Mouse (Mus musculus): ENCODE data around the gene Epha6. TPM values are rescaled to one million over a fixed set of nuclear protein-coding genes. Genes with fewer than 3 reads are reported as not detected.
A peak's percentile ranks its signal among the peaks of the same experiment; 100 is the strongest.

Gene Epha6
- polyA plus RNA-seq, 1 experiment from 2014 or later = not detected

DNA sequence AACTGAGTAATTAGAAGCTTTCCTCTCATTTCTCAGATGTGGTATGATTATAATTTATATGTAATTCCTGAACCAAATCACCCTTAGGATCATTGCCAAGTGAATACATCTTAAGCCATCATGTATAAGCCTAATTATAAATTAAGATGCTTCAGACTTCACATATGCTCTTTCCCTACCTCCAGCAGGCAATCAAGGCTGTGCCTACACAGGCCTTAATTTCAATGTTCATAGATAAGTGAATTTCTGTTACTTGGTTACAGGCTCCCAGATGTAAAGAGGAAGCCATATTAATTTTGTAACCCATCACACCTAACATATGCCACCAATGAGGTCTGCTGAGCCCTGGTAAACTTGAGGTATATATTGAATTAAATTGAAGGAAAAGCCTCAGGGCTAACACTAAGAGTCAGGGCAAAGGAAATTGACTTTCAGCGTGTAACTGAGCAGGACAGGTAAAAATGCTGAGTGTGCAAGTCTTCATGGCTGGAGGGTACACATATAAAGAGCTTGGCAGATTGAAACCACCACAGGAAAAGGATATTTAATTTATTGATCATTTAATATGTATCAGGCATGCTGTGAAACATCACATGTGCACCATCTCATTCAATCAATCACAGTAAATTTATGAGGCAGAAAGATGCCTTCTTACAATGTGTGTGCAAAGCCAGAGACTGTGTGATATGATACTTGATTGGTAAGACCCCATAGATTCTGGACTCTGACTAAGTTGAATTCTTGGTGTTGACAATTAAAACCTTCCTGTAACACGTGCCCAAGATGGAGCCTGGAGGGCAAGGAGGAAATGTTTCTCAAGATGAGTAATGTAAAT is 365.8 kb downstream of the Epha6 start:
- Histone ChIP-seq H3K4me2 (ENCODE audit: low read depth, low read length) (no peak overlapping the region), H3K9me3 (ENCODE audit: low read length) (no peaks in the 10 kb centered on the region), H3K4me1 (ENCODE audit: insufficient read depth) (no peaks in the 10 kb centered on the region), H3K9ac (replicated peaks) (no peak overlapping the region), H3K27ac (ENCODE audit: low read depth) (no peak overlapping the region), H3K36me3 (replicated peaks; ENCODE audit: insufficient read depth, low read length) (no peaks in the 10 kb centered on the region), H3K27me3 (ENCODE audit: insufficient read depth, low read length) (no peaks in the 10 kb centered on the region), H3K4me3 (ENCODE audit: low read depth, low read length) (no peak overlapping the region)
- TF ChIP-seq EP300 (IDR thresholded peaks at IDR 0.05; ENCODE audit: low read depth) (no peak), CTCF (IDR thresholded peaks at IDR 0.05; ENCODE audit: low read depth) (no peak)
- no peak for DNase-seq
- ATAC-seq = no peak
- WGBS (ENCODE audit: insufficient replicate concordance) = 59% methylated on average over 2 of the region's 2 CpGs

DNA sequence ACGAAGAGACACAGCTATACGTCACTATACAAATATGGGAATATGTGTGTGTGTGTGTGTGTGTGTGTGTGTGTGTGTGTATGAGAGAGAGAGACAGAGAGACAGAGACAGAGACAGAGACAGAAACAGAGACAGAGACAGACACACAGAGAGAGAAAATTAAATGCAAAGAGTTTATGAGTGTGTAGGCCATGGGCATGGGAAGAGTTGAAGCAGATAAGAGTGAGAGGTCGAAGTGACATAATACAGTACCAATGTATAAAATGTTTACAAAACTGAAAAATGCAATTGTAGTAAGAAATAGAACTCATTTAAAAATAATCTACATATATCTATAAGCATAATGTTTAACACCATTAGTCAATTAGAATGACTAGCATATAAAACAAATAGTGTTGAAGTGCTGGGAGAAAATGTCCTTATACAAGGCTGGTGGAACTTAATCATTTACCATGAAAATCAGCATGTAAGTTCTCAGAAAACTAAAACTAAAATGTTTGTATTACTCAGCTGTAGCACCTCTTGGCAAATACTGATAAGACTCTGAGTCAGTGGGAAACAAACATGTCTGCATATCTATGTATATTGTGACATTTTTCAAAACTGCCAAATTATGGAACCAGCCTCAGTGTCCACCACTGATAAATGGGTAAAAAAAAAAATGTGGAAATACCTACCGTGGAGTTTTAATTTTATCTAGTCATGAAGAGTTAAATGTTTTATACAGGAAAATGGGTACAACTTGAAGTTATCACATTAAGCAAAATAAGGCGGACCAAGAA is 371.2 kb downstream of the Epha6 start:
- WGBS (ENCODE audit: insufficient replicate concordance) = 67% methylated on average over 5 of the region's 5 CpGs
- H3K36me3 ChIP-seq (replicated peaks; ENCODE audit: insufficient read depth, low read length) = no peaks in the 10 kb centered on the region
- peak; percentile 50 for ATAC-seq

DNA sequence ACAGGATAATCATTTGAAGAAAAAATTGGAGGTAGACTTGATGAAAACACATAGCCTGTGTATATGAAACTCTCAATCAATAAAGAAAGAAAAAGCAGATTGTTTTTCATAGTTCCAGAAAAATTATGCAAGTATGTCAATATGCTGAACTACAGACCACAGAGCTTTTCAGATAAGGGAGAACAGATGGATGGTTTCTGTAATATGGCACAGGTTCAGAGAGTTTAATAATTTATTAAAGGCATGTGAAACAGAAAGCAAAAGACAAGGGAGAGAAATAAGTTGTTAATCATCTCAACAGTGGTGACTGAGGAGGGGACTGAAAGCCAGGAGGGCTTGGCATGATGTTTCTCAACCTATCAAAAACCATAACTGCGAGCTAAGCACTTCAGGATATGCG is 372.3 kb downstream of the Epha6 start:
- 84% methylated on average over 2 of the region's 2 CpGs for WGBS (ENCODE audit: insufficient replicate concordance)
- no peaks in the 10 kb centered on the region for H3K27me3 ChIP-seq (ENCODE audit: insufficient read depth, low read length)
- H3K4me1 ChIP-seq (ENCODE audit: insufficient read depth) = no peaks in the 10 kb centered on the region
- H3K4me2 ChIP-seq (ENCODE audit: low read depth, low read length) = no peak overlapping the region
- DNase-seq = no peak
- TF ChIP-seq CTCF (IDR thresholded peaks at IDR 0.05; ENCODE audit: low read depth) (no peak), EP300 (IDR thresholded peaks at IDR 0.05; ENCODE audit: low read depth) (no peak)
- H3K9ac ChIP-seq (replicated peaks) = no peak overlapping the region
- no peaks in the 10 kb centered on the region for H3K36me3 ChIP-seq (replicated peaks; ENCODE audit: insufficient read depth, low read length)
- H3K27ac ChIP-seq (ENCODE audit: low read depth) = no peak overlapping the region
- H3K4me3 ChIP-seq (ENCODE audit: low read depth, low read length) = no peak overlapping the region
- no peak for ATAC-seq
- no peaks in the 10 kb centered on the region for H3K9me3 ChIP-seq (ENCODE audit: low read length)

More for the DNA sequence above, 371.2 kb downstream of the Epha6 start:
- H3K4me2 ChIP-seq (ENCODE audit: low read depth, low read length) = no peak overlapping the region
- DNase-seq = no peak
- H3K9ac ChIP-seq (replicated peaks) = no peak overlapping the region
- peak; percentile 80 for TF ChIP-seq EP300 (IDR thresholded peaks at IDR 0.05; ENCODE audit: low read depth)
- no peak for TF ChIP-seq CTCF (IDR thresholded peaks at IDR 0.05; ENCODE audit: low read depth)
- no peaks in the 10 kb centered on the region for H3K4me1 ChIP-seq (ENCODE audit: insufficient read depth)
- no peaks in the 10 kb centered on the region for H3K9me3 ChIP-seq (ENCODE audit: low read length)
- H3K4me3 ChIP-seq (ENCODE audit: low read depth, low read length) = no peak overlapping the region
- no peak overlapping the region for H3K27ac ChIP-seq (ENCODE audit: low read depth)
- H3K27me3 ChIP-seq (ENCODE audit: insufficient read depth, low read length) = no peaks in the 10 kb centered on the region

DNA sequence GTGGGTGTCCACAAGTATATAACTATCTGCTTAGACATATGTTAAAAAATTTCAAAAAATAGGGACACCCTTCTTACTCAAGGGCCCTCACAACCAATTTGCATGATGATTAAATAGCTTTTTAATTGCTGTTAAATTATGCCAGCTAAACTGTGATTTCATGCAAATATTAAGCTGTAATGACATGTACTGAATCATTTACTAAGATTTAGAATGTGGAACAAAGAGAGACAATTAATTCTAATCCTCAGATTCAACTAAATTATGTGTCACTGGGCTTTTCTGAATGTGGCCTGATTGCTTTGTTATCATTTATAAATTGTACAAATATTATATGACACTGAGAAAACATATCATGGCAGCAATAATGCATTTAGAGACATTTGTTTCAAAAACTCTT is 396.2 kb downstream of the Epha6 start:
- Histone ChIP-seq H3K4me3 (ENCODE audit: low read depth, low read length) (no peak overlapping the region), H3K9ac (replicated peaks) (no peak overlapping the region), H3K27me3 (ENCODE audit: insufficient read depth, low read length) (no peaks in the 10 kb centered on the region), H3K4me1 (ENCODE audit: insufficient read depth) (no peaks in the 10 kb centered on the region), H3K4me2 (ENCODE audit: low read depth, low read length) (no peak overlapping the region), H3K27ac (ENCODE audit: low read depth) (no peak overlapping the region), H3K36me3 (replicated peaks; ENCODE audit: insufficient read depth, low read length) (no peaks in the 10 kb centered on the region), H3K9me3 (ENCODE audit: low read length) (no peaks in the 10 kb centered on the region)
- no peak for TF ChIP-seq CTCF (IDR thresholded peaks at IDR 0.05; ENCODE audit: low read depth)
- no peak for TF ChIP-seq EP300 (IDR thresholded peaks at IDR 0.05; ENCODE audit: low read depth)
- ATAC-seq (no peak), DNase-seq (no peak)

DNA sequence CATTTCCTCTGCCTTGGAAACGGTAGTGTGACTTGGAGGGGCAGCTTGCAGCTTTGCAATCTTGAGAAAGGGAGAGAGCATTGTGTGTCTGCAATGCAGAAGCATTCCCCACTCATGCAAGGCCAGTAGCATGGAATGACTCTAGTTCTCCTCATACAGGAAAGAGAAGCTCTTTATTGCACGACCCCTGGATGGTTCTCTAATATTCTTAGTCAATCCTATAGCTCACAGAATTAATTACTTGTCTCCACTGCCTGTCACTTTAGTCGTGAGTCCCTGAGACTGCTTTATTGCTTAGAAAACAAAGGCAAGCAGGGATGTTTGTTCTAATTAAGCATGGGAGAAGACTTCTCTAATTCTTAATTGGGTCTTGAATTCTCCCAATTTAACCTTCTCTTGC is 429.8 kb downstream of the Epha6 start:
- no peak for ATAC-seq
- 40% methylated on average over 3 of the region's 3 CpGs for WGBS (ENCODE audit: insufficient replicate concordance)
- Histone ChIP-seq H3K4me1 (ENCODE audit: insufficient read depth) (no peaks in the 10 kb centered on the region), H3K9ac (replicated peaks) (no peak overlapping the region), H3K4me3 (ENCODE audit: low read depth, low read length) (no peak overlapping the region), H3K27ac (ENCODE audit: low read depth) (no peak overlapping the region), H3K27me3 (ENCODE audit: insufficient read depth, low read length) (no peaks in the 10 kb centered on the region), H3K4me2 (ENCODE audit: low read depth, low read length) (no peak overlapping the region), H3K36me3 (replicated peaks; ENCODE audit: insufficient read depth, low read length) (no peaks in the 10 kb centered on the region), H3K9me3 (ENCODE audit: low read length) (no peaks in the 10 kb centered on the region)
- TF ChIP-seq EP300 (IDR thresholded peaks at IDR 0.05; ENCODE audit: low read depth) (no peak), CTCF (IDR thresholded peaks at IDR 0.05; ENCODE audit: low read depth) (no peak)
- DNase-seq = no peak

DNA sequence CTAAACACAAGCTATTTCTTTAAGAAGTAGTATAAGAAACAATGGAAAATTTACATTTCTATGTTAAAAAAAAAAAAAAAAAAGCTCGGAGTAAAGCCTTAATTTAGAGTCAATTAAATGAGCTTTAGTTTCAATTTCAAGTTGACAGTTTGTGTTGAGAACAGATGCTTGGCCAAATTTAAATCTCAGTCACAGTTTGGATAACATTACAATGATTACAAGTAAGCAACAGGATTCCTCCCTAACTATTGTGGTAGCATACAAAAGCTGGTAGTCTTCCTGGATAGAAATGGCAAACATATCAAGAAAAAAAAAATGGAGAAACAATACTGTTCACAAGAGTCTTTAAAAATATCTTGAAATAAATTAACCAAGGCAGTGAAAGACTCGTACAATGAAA is 452.9 kb downstream of the Epha6 start:
- no peak overlapping the region for H3K4me3 ChIP-seq (ENCODE audit: low read depth, low read length)
- ATAC-seq (no peak), DNase-seq (no peak)
- H3K27ac ChIP-seq (ENCODE audit: low read depth) = no peak overlapping the region
- TF ChIP-seq CTCF (IDR thresholded peaks at IDR 0.05; ENCODE audit: low read depth) (no peak), EP300 (IDR thresholded peaks at IDR 0.05; ENCODE audit: low read depth) (no peak)
- no peaks in the 10 kb centered on the region for H3K36me3 ChIP-seq (replicated peaks; ENCODE audit: insufficient read depth, low read length)
- H3K27me3 ChIP-seq (ENCODE audit: insufficient read depth, low read length) = no peaks in the 10 kb centered on the region
- WGBS (ENCODE audit: insufficient replicate concordance) = 58% methylated on average over 2 of the region's 2 CpGs
- no peak overlapping the region for H3K9ac ChIP-seq (replicated peaks)
- H3K4me1 ChIP-seq (ENCODE audit: insufficient read depth) = no peaks in the 10 kb centered on the region
- H3K4me2 ChIP-seq (ENCODE audit: low read depth, low read length) = no peak overlapping the region
- no peaks in the 10 kb centered on the region for H3K9me3 ChIP-seq (ENCODE audit: low read length)
